Mouse (Mus musculus) limb, embryonic 14.5 days (tissue): ENCODE measurements around the gene Ebf4. TPM values are rescaled to one million over a fixed set of nuclear protein-coding genes. Genes with fewer than 3 reads are reported as not detected.

Experiments used
- ATAC-seq: fragments of 200-750 bp; cut with Nextera tagmentation; 2 replicates; pipeline ENCODE4 v1.8.0; 2017; ENCODE audit warnings: low read depth, moderate number of reproducible peaks, moderate TSS enrichment; ENCODE audit not compliant: low FRiP score
- DNase-seq: peaks from one replicate; pipeline ENCODE4 v3.0.0-alpha.2; 2015; ENCODE audit warnings: low spot score
- H3K27ac ChIP-seq: fragments of 300-500 bp; sonication (generic); replicated peaks from 2 replicates; pipeline ENCODE4 v1.5.1; 2014; ENCODE audit warnings: low read depth, mild to moderate bottlenecking, low read length, moderate library complexity, mixed read lengths
- H3K27me3 ChIP-seq: fragments of 300-500 bp; sonication (generic); 2 replicates; pipeline ENCODE4 v1.6.1; 2014; ENCODE audit warnings: low read length, mixed read lengths; ENCODE audit not compliant: control insufficient read depth, insufficient read depth
- H3K36me3 ChIP-seq: fragments of 300-500 bp; sonication (generic); 2 replicates; pipeline ENCODE4 v1.6.1; 2014; ENCODE audit warnings: mild to moderate bottlenecking, low read length, moderate library complexity, mixed read lengths; ENCODE audit not compliant: control insufficient read depth, insufficient read depth
- H3K4me1 ChIP-seq: fragments of 300-500 bp; sonication (generic); 2 replicates; pipeline ENCODE4 v1.6.1; 2014; ENCODE audit warnings: antibody characterized with exemption, low read length, mixed read lengths; ENCODE audit not compliant: control insufficient read depth, insufficient read depth
- H3K4me2 ChIP-seq: fragments of 300-500 bp; sonication (generic); replicated peaks from 2 replicates; pipeline ENCODE4 v1.6.1; 2014; ENCODE audit warnings: low read depth, mild to moderate bottlenecking, low read length, moderate library complexity; ENCODE audit not compliant: severe bottlenecking
- H3K4me3 ChIP-seq: fragments of 300-500 bp; sonication (generic); replicated peaks from 2 replicates; pipeline ENCODE4 v1.5.1; 2014; ENCODE audit warnings: low read length
- H3K9ac ChIP-seq: fragments of 300-500 bp; sonication (generic); 2 replicates; pipeline ENCODE4 v1.6.1; 2014; ENCODE audit warnings: mild to moderate bottlenecking, low read depth, low read length, moderate library complexity; ENCODE audit not compliant: severe bottlenecking
- H3K9me3 ChIP-seq: fragments of 300-500 bp; sonication (generic); 2 replicates; pipeline ENCODE4 v1.6.1; 2016; ENCODE audit warnings: low read length; ENCODE audit not compliant: control insufficient read depth
- POLR2A ChIP-seq: fragments of 200-500 bp; IDR thresholded peaks from 2 replicates; pipeline ENCODE4 v1.8.0; 2012; ENCODE audit warnings: inconsistent platforms, mild to moderate bottlenecking, moderate library complexity, borderline replicate concordance; ENCODE audit not compliant: insufficient read depth, insufficient read length; ENCODE audit errors: extremely low read depth
- WGBS: fragments of 180-500 bp; shearing (Covaris S2); extraction: QIAGEN DNeasy Blood & Tissue Kit; methylation state at CpG from one replicate; pipeline ENCODE4 v1.1.7; 2014; 5-methylcytosine and 5-hydroxymethylcytosine counted together
- polyA plus RNA-seq, 2 experiments: library from polyadenylated mRNA; depleted of rRNA in 1 of 2; stranded (reverse) in 1 of 2; unstranded in 1 of 2; fragments of >200 nt; fragmentation: Nextera tagmentation in 1 of 2; extraction: Ambion mirVana in 1 of 2; gene quantifications; 2 replicates each; pipeline versions ENCODE4 v1.2.1 to v1.2.3; 2012 to 2014

Gene Ebf4
- polyA plus RNA-seq, 2 experiments, result 5.7 to 27.4 TPM

DNA sequence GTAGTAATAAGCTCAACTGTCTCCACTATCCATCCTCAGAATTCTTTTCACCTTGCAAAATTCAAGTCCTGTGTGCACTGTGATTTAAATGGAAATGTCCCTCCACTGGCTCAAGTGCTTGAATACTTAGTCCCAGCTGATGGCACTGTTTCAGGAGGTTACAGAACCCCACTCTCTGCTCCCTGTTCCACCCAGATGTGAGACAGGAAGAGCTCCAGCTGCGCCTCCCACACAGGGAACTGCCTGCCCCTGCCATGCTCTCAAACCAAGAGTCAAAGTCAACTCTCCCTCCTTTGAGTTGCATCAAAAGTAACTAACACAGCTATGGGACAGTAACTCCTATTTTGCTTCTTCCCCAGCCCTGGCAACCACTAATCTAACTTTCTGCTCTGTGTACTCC lies 91.2 kb downstream of the Ebf4 start:
- Histone ChIP-seq H3K9me3 (no peaks in the 10 kb centered on the region), H3K4me3 (no peak overlapping the region), H3K4me2 (no peak overlapping the region), H3K27me3 (no peaks in the 10 kb centered on the region), H3K36me3 (peaks cover 10% of the 10 kb centered on the region), H3K9ac (no peak overlapping the region), H3K27ac (no peak overlapping the region), H3K4me1 (no peaks in the 10 kb centered on the region)
- no peak for TF ChIP-seq POLR2A
- DNase-seq, result no peak
- no peak for ATAC-seq
- WGBS, result 65% methylated on average over 1 of the region's 1 CpGs

- Histone ChIP-seq H3K9me3 (no peaks in the 10 kb centered on the region), H3K27me3 (no peaks in the 10 kb centered on the region), H3K27ac (no peak overlapping the region), H3K9ac (no peak overlapping the region), H3K36me3 (peaks cover 35% of the 10 kb centered on the region), H3K4me3 (no peak overlapping the region), H3K4me2 (no peak overlapping the region), H3K4me1 (no peaks in the 10 kb centered on the region)
- no peak for TF ChIP-seq POLR2A
- WGBS, result 77% methylated on average over 2 of the region's 2 CpGs
- no peak for ATAC-seq
- no peak for DNase-seq
Measured at GRCm38 (mm10) chr2:130388796-130389195, 93.8 kb downstream of the Ebf4 start.

GRCm38 (mm10) chr2:130390993-130391625 lies 96.1 kb downstream of the Ebf4 start:
- no peak overlapping the region for H3K4me2 ChIP-seq
- peaks cover 54% of the 10 kb centered on the region for H3K36me3 ChIP-seq
- WGBS, result 83% methylated on average over 11 of the region's 11 CpGs
- ATAC-seq (no peak), DNase-seq (no peak)
- H3K9me3 ChIP-seq, result no peaks in the 10 kb centered on the region
- no peak for TF ChIP-seq POLR2A
- no peak overlapping the region for H3K27ac ChIP-seq
- no peak overlapping the region for H3K4me3 ChIP-seq
- H3K4me1 ChIP-seq, result peaks cover 2% of the 10 kb centered on the region; the same call in 1 of the 2 replicates
- H3K9ac ChIP-seq, result no peak overlapping the region
- H3K27me3 ChIP-seq, result no peaks in the 10 kb centered on the region

DNA sequence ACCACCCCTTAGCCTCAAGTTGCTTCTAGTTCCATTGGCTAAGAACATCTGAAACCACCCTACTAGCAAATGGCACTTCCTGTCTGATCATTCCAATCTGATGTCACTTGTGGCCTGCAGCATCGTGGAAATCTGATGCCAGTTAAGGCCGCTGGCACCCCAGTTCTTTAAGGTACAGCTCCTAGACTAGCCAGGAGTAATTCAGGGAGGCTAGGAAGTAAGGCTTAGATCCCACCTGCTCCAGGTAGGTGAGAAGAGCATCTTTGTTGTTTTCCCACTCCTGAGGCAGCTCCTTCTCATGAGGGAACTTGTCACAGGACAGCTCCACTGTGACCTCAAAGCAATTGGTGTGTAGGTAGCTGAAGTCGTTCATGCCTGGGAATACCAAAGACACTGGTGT lies 97.9 kb downstream of the Ebf4 start:
- 83% methylated on average over 3 of the region's 3 CpGs for WGBS
- peaks cover 14% of the 10 kb centered on the region for H3K4me1 ChIP-seq
- DNase-seq (no peak), ATAC-seq (no peak)
- H3K27ac ChIP-seq, result no peak overlapping the region
- H3K9ac ChIP-seq, result no peak overlapping the region
- H3K4me3 ChIP-seq, result no peak overlapping the region
- no peaks in the 10 kb centered on the region for H3K9me3 ChIP-seq
- H3K4me2 ChIP-seq, result no peak overlapping the region
- peaks cover 54% of the 10 kb centered on the region for H3K36me3 ChIP-seq
- TF ChIP-seq POLR2A, result no peak
- H3K27me3 ChIP-seq, result no peaks in the 10 kb centered on the region

- Histone ChIP-seq H3K4me3 (no peak overlapping the region), H3K27ac (no peak overlapping the region), H3K9me3 (no peaks in the 10 kb centered on the region), H3K9ac (no peak overlapping the region), H3K27me3 (no peaks in the 10 kb centered on the region), H3K4me1 (peaks cover 23% of the 10 kb centered on the region), H3K36me3 (peaks cover 49% of the 10 kb centered on the region), H3K4me2 (no peak overlapping the region)
- whole genome bisulfite sequencing, result 95% methylated on average over 11 of the region's 11 CpGs
- ATAC-seq, result no peak
- TF ChIP-seq POLR2A, result no peak
- DNase-seq, result no peak
Measured at GRCm38 (mm10) chr2:130395696-130396095, 100.7 kb downstream of the Ebf4 start.
